8 mouse cellular contexts compared by ENCODE assay signal in the genomic region with DNA sequence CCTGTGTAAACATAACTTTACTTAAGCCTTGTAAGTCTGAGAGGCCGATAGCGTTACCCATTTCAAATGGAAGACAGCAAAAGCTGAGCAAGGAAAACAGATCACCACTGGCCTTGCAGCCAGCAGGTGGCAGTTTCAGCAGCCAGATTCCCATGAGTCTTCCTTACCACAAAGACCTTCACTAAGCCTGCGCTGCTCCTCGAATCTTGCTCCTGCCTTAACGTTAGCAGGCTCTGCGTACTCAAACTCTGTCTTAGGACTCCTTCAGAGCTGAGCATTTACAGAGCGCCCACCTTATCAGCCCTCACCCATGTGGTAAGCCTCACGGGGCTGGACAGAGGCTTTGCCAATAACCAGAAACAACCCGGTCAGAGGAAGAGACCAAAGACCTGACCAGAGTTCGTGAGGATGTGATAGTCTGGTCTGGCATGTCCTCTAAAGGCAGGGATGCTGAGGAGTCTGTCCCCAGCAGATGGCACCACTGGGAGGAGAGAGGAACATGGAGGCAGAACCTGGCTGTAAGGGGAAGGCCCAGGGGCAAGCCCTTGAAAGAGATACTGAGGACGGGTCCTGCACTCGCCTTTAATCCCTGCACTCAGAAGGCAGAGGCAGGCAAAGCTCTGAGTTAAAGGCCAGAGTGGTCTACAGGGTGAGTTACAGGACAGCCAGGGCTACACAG. TPM values are rescaled to one million over a fixed set of nuclear protein-coding genes. Genes with fewer than 3 reads are reported as not detected.
DNase-seq lines count a peak whose midpoint lies in the region; ATAC-seq and TF ChIP-seq lines count a peak whose summit lies in the region.

No protein-coding gene starts in this region.

- no peak overlapping the region for H3K4me2 ChIP-seq in hindbrain, embryonic 16.5 days (ENCODE audit: low read length)

- no peak overlapping the region for H3K4me3 ChIP-seq in gastrocnemius, adult 2 months
- H3K4me3 ChIP-seq in hindbrain, embryonic 16.5 days (ENCODE audit: low read length) = no peak overlapping the region

- peak; percentile 56 for DNase-seq in layer of hippocampus, adult 11-12 months (ENCODE audit: low spot score)
- no peak for DNase-seq in layer of hippocampus, adult 9-10 months (ENCODE audit: low spot score)
- DNase-seq in cerebellum, adult 18-20 months = peak; percentile 49 to 70
- peak; percentile 64 for DNase-seq in gastrocnemius, adult 2 months
- peak; percentile 41 to 42 for DNase-seq in left cerebral cortex, postnatal 14 days (ENCODE audit: low spot score in 2 of 2)
- DNase-seq in natural killer cell, adult 2 months (ENCODE audit: low spot score in 2 of 2) = peak; percentile 9 to 20
- DNase-seq in urinary bladder, adult 2 months (ENCODE audit: low spot score) = peak; percentile 24

- WGBS in hindbrain, embryonic 16.5 days = 57% methylated on average over 12 of the region's 12 CpGs

- no peak overlapping the region for H3K9ac ChIP-seq in hindbrain, embryonic 16.5 days (ENCODE audit: low read depth, low read length)

- TF ChIP-seq CTCF in gastrocnemius, adult 2 months (IDR thresholded peaks at IDR 0.05) = peak; percentile 44

- no peak overlapping the region for H3K27ac ChIP-seq in gastrocnemius, adult 2 months
- no peak overlapping the region for H3K27ac ChIP-seq in hindbrain, embryonic 16.5 days (ENCODE audit: low read depth, low read length)

- H3K27me3 ChIP-seq in hindbrain, embryonic 16.5 days (replicated peaks; ENCODE audit: control insufficient read depth, insufficient read depth, low read length) = no peaks in the 10 kb centered on the region

- intact Hi-C loops in gastrocnemius, adult 2 months (cut with DNase I) = loop anchor here (1.0 kb wide), 1 partner anchor 227 kb away; no protein-coding TSS in a partner anchor
- intact Hi-C loops in left cerebral cortex, postnatal 14 days (cut with DNase I) = loop anchor here (5.0 kb wide), 1 partner anchor 226 kb away; no protein-coding TSS in a partner anchor

- ATAC-seq in hindbrain, embryonic 16.5 days = peak; percentile 19; the same call in 1 of the 2 replicates

- no peaks in the 10 kb centered on the region for H3K9me3 ChIP-seq in hindbrain, embryonic 16.5 days (ENCODE audit: control insufficient read depth, low read length)

- H3K36me3 ChIP-seq in hindbrain, embryonic 16.5 days (ENCODE audit: control insufficient read depth, insufficient read depth, low read length) = no peaks in the 10 kb centered on the region

- H3K4me1 ChIP-seq in hindbrain, embryonic 16.5 days (ENCODE audit: control insufficient read depth, insufficient read depth, low read depth, low read length) = peaks cover 3% of the 10 kb centered on the region

RNA-seq across cellular contexts. Expression of a gene that starts 33.5 kb away (rescaled TPM):
- 1 to 10 TPM; 2.4 to 2.8 TPM for total RNA-seq in gastrocnemius, adult 2 months (2021)
- 11.5 and 11.8 TPM in 2 replicates for polyA plus RNA-seq in hindbrain, embryonic 16.5 days (2015; fragmentation: Nextera tagmentation; extraction: Ambion mirVana)
- 100 to 1,000 TPM in 1 of 2 experiments, 10 to 100 TPM in 1; 94.4 to 104 TPM for total RNA-seq in left cerebral cortex, postnatal 14 days (2021)
- polyA plus RNA-seq in urinary bladder, adult 2 months (2012; rRNA removed) = 5.0 and 7.7 TPM in 2 replicates

Comparison
In these comparisons a context has a peak if more than half of its experiments do, and no peak if none do; other contexts are left out.
1. RNA of a gene that starts 33.5 kb away (total RNA-seq): 94.4 to 104 TPM in left cerebral cortex, postnatal 14 days; 2.4 to 2.8 TPM in gastrocnemius, adult 2 months; every median in the first group is over 10 times any median in the second.